Mouse (Mus musculus) kidney, postnatal 14 days (tissue): ENCODE measurements around the gene Samd14.
A peak's percentile ranks its signal among the peaks of the same experiment; 100 is the strongest.

Source experiments
- DNase-seq: peaks from one replicate; pipeline ENCODE4 v3.0.0; 2022; ENCODE audit warnings: mixed read lengths

Gene Samd14

GRCm38 (mm10) chr11:95037306-95037705 lies 27.6 kb downstream of the Samd14 start:
- DNase-seq = no peak

- no peak for DNase-seq
Observed at GRCm38 (mm10) chr11:95038156-95038817, 28.6 kb downstream of the Samd14 start.

- DNase-seq = peak; percentile 80
Observed at GRCm38 (mm10) chr11:95038818-95039655, 29.4 kb downstream of the Samd14 start.

GRCm38 (mm10) chr11:95039766-95040165 lies 30.1 kb downstream of the Samd14 start:
- DNase-seq = peak; percentile 53

- DNase-seq = peak; percentile 92
Observed at GRCm38 (mm10) chr11:95040491-95041138, 30.9 kb downstream of the Samd14 start.

- DNase-seq = peak; percentile 98
Observed at GRCm38 (mm10) chr11:95041139-95041609, 31.5 kb downstream of the Samd14 start, which contains the start of gene Pdk2. Gene Pdk2, minus strand, starts transcription at chr11:95041354.

GRCm38 (mm10) chr11:95042096-95042495 lies 32.4 kb downstream of the Samd14 start:
- peak; percentile 91 for DNase-seq

GRCm38 (mm10) chr11:95043060-95043459 lies 33.4 kb downstream of the Samd14 start:
- DNase-seq = no peak

GRCm38 (mm10) chr11:95043608-95044007 lies 33.9 kb downstream of the Samd14 start:
- no peak for DNase-seq

GRCm38 (mm10) chr11:95044185-95044870 lies 34.6 kb downstream of the Samd14 start:
- no peak for DNase-seq

GRCm38 (mm10) chr11:95046980-95047680 lies 37.5 kb downstream of the Samd14 start:
- peak; percentile 73 for DNase-seq

GRCm38 (mm10) chr11:95053062-95053461 lies 43.4 kb downstream of the Samd14 start:
- DNase-seq = no peak

GRCm38 (mm10) chr11:95056768-95057501 lies 47.3 kb downstream of the Samd14 start:
- no peak for DNase-seq

- DNase-seq = no peak
Observed at GRCm38 (mm10) chr11:95069226-95069957, 59.7 kb downstream of the Samd14 start.

GRCm38 (mm10) chr11:95070140-95071107 lies 60.7 kb downstream of the Samd14 start:
- no peak for DNase-seq

- peak; percentile 64 for DNase-seq
Observed at GRCm38 (mm10) chr11:95071266-95071665, 61.6 kb downstream of the Samd14 start.

- no peak for DNase-seq
Observed at GRCm38 (mm10) chr11:95072136-95072535, 62.5 kb downstream of the Samd14 start.

- no peak for DNase-seq
Observed at GRCm38 (mm10) chr11:95072804-95073203, 63.1 kb downstream of the Samd14 start.

GRCm38 (mm10) chr11:95073835-95074234 lies 64.2 kb downstream of the Samd14 start:
- DNase-seq = no peak
